Mouse (Mus musculus) embryonic facial prominence, embryonic 10.5 days (tissue): Measurements from ENCODE around the gene Bola1. TPM values are rescaled to one million over a fixed set of nuclear protein-coding genes. Genes with fewer than 3 reads are reported as not detected.

Experiments used
- DNase-seq: peaks from one replicate; pipeline ENCODE4 v3.0.0-alpha.2; 2017; ENCODE audit warnings: low spot score
- H3K27ac ChIP-seq: fragments of 300-500 bp; sonication (generic); replicated peaks from 2 replicates; pipeline ENCODE4 v1.5.1; 2016; ENCODE audit warnings: mild to moderate bottlenecking
- H3K27me3 ChIP-seq: fragments of 300-500 bp; sonication (generic); replicated peaks from 2 replicates; pipeline ENCODE4 v1.6.1; 2016; ENCODE audit warnings: low read depth, mild to moderate bottlenecking; ENCODE audit not compliant: poor library complexity, severe bottlenecking
- H3K36me3 ChIP-seq: fragments of 300-500 bp; sonication (generic); replicated peaks from 2 replicates; pipeline ENCODE4 v1.6.1; 2016; ENCODE audit warnings: mild to moderate bottlenecking, moderate library complexity
- H3K4me1 ChIP-seq: fragments of 300-500 bp; sonication (generic); 2 replicates; pipeline ENCODE4 v1.6.1; 2016
- H3K4me3 ChIP-seq: fragments of 300-500 bp; sonication (generic); 2 replicates; pipeline ENCODE4 v1.5.1; 2016; ENCODE audit warnings: mild to moderate bottlenecking, moderate library complexity
- H3K9me3 ChIP-seq: fragments of 300-500 bp; sonication (generic); 2 replicates; pipeline ENCODE4 v1.6.1; 2016; ENCODE audit warnings: mild to moderate bottlenecking
- WGBS: fragments of 180-500 bp; shearing (Covaris S2); methylation state at CpG from one replicate; pipeline ENCODE4 v1.1.7; 2016; 5-methylcytosine and 5-hydroxymethylcytosine counted together
- microRNA-seq: library from miRNA; unstranded; fragments of <30 nt; microRNA quantifications from one replicate; pipeline ENCODE4, GENCODE M21; 2017
- polyA plus RNA-seq: library from polyadenylated mRNA; unstranded; fragments of >200 nt; fragmentation: Nextera tagmentation; extraction: Ambion mirVana; gene quantifications from 2 replicates; pipeline ENCODE4 v1.2.1, GENCODE M21; 2016

Gene Bola1
- polyA plus RNA-seq, 1 experiment from 2014 or later: 76.4 TPM

- Histone ChIP-seq H3K9me3 (no peaks in the 10 kb centered on the region), H3K36me3 (no peaks in the 10 kb centered on the region; the same call in 1 of the 2 replicates), H3K4me1 (peaks cover 32% of the 10 kb centered on the region), H3K27me3 (peaks cover 5% of the 10 kb centered on the region; the same call in 1 of the 2 replicates), H3K27ac (peak within 1 kb of the TSS; percentile 83), H3K4me3 (peak within 1 kb of the TSS; percentile 64)
- 11% methylated on average over 16 of the region's 16 CpGs for WGBS
- peak; percentile 24 for DNase-seq
Observed at GRCm38 (mm10) chr3:96161869-96162840, 57.4 kb downstream of the Bola1 start, which contains the start of gene Mtmr11. Mtmr11 (plus strand) TSS chr3:96162004.

GRCm38 (mm10) chr3:96160803-96161516 is 58.5 kb downstream of the Bola1 start:
- peaks cover 32% of the 10 kb centered on the region for H3K4me1 ChIP-seq
- peak; percentile 65 for DNase-seq
- H3K9me3 ChIP-seq: no peaks in the 10 kb centered on the region
- peaks cover 5% of the 10 kb centered on the region; the same call in 1 of the 2 replicates for H3K27me3 ChIP-seq
- WGBS: 3% methylated on average over 12 of the region's 12 CpGs
- peaks cover 2% of the 10 kb centered on the region for H3K36me3 ChIP-seq
- H3K4me3 ChIP-seq: peak overlapping the region; percentile 64
- H3K27ac ChIP-seq: peak overlapping the region; percentile 83

DNA sequence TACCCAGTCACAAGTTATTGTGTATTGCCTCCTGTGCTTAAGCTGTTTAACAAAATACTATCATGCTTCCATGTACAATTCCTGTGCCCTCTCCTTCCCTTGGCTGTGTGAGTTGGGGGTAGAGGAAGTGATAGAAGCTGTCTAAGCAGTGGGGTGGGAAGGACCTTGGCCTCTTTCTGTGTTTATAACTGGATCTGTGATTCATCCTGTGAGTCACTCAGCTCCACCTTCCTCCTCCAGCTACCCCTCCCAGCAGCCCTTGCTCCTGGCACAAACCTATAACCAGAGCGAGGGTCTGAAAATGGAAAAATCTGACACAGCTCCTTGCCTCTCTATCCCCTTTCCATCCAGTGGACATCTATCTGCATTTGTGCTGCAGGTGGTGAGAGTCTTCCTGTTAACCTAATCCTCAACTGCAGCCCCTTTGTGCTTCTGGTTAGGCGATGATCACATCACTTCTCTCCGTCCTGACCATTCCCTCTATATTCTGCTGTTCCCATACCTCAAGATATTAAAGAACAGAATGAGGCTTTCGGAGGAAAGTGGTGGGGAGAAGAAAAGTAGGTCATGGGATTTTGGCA is 59.2 kb downstream of the Bola1 start:
- Histone ChIP-seq H3K27ac (peak overlapping the region; percentile 83), H3K27me3 (peaks cover 5% of the 10 kb centered on the region; the same call in 1 of the 2 replicates), H3K4me3 (peak overlapping the region; percentile 64), H3K9me3 (no peaks in the 10 kb centered on the region), H3K4me1 (peaks cover 32% of the 10 kb centered on the region), H3K36me3 (peaks cover 8% of the 10 kb centered on the region)
- DNase-seq: no peak
- WGBS: 59% methylated on average over 4 of the region's 4 CpGs

DNA sequence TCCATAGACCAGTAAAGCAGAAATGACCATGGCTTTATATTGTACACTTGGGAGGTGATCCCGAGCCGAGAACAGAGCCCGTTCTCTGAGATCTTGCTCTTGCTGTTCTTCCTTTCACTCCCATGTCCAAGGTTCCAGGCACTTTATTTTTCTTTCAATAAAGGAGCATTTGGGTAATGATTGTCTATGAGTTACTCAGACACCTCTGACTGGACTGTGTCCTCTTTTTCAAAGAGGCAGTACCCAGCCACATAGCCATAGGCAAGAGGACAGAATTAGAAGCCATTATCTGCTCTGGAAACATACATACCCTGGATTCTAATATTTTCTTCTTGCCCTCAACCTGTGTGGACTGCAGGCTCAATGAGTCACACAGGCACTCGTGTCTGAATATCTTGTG is 59.7 kb downstream of the Bola1 start:
- no peaks in the 10 kb centered on the region for H3K9me3 ChIP-seq
- peaks cover 13% of the 10 kb centered on the region for H3K36me3 ChIP-seq
- peaks cover 32% of the 10 kb centered on the region for H3K4me1 ChIP-seq
- DNase-seq: no peak
- no peak overlapping the region for H3K27ac ChIP-seq
- no peak overlapping the region for H3K4me3 ChIP-seq
- peaks cover 5% of the 10 kb centered on the region; the same call in 1 of the 2 replicates for H3K27me3 ChIP-seq
- 84% methylated on average over 4 of the region's 4 CpGs for WGBS

- Histone ChIP-seq H3K27ac (no peak overlapping the region), H3K4me3 (no peak overlapping the region), H3K4me1 (peaks cover 8% of the 10 kb centered on the region), H3K27me3 (no peaks in the 10 kb centered on the region), H3K9me3 (no peaks in the 10 kb centered on the region), H3K36me3 (peaks cover 56% of the 10 kb centered on the region)
- WGBS: 83% methylated on average over 8 of the region's 8 CpGs
- DNase-seq: no peak
Observed at GRCm38 (mm10) chr3:96155501-96155900, 64.0 kb downstream of the Bola1 start.

GRCm38 (mm10) chr3:96152611-96153010 is 66.9 kb downstream of the Bola1 start:
- peaks cover 59% of the 10 kb centered on the region for H3K36me3 ChIP-seq
- no peak for DNase-seq
- no peaks in the 10 kb centered on the region for H3K4me1 ChIP-seq
- WGBS: 95% methylated on average over 5 of the region's 5 CpGs
- no peaks in the 10 kb centered on the region for H3K9me3 ChIP-seq
- no peak overlapping the region for H3K4me3 ChIP-seq
- no peak overlapping the region for H3K27ac ChIP-seq
- H3K27me3 ChIP-seq: no peaks in the 10 kb centered on the region

GRCm38 (mm10) chr3:96151836-96152235 is 67.7 kb downstream of the Bola1 start:
- 89% methylated on average over 7 of the region's 7 CpGs for WGBS
- Histone ChIP-seq H3K4me1 (no peaks in the 10 kb centered on the region), H3K27me3 (no peaks in the 10 kb centered on the region), H3K36me3 (peaks cover 62% of the 10 kb centered on the region), H3K4me3 (no peak overlapping the region), H3K27ac (no peak overlapping the region), H3K9me3 (no peaks in the 10 kb centered on the region)
- DNase-seq: no peak

GRCm38 (mm10) chr3:96147950-96148349 is 71.6 kb downstream of the Bola1 start:
- Histone ChIP-seq H3K9me3 (no peaks in the 10 kb centered on the region), H3K36me3 (peaks cover 61% of the 10 kb centered on the region), H3K4me1 (no peaks in the 10 kb centered on the region), H3K27ac (no peak overlapping the region), H3K27me3 (no peaks in the 10 kb centered on the region), H3K4me3 (no peak overlapping the region)
- WGBS: 29% methylated on average over 5 of the region's 5 CpGs
- DNase-seq: no peak

Small RNAs within 50 kb of the gene (microRNA-seq; reads per million reads assigned to microRNA genes)
- 1.2 reads per million for gene Gm44492
- not detected for gene Gm47311
- gene Gm47313: not detected

Other genes with a start within 250 kb of the Bola1 start
- gene Plekho1, start 223.7 kb downstream of the Bola1 start, polyA plus RNA-seq: 73.2 and 78.5 TPM in 2 replicates
- 22.4 and 26.5 TPM in 2 replicates for gene Vps45, start 161.2 kb downstream of the Bola1 start, polyA plus RNA-seq
- 20.8 and 21.7 TPM in 2 replicates for gene Otud7b, start 115.2 kb downstream of the Bola1 start, polyA plus RNA-seq
- 8.0 and 12.5 TPM in 2 replicates for gene Mtmr11, start 57.7 kb downstream of the Bola1 start, polyA plus RNA-seq
- 299 and 302 TPM in 2 replicates for gene Sf3b4, start 47.4 kb downstream of the Bola1 start, polyA plus RNA-seq
- gene Sv2a, start 38.6 kb downstream of the Bola1 start, polyA plus RNA-seq: 3.0 and 3.9 TPM in 2 replicates
- gene Hist2h2ab, start 156 bp upstream of the Bola1 start, polyA plus RNA-seq: 0.92 and 1.4 TPM in 2 replicates
- gene Hist2h2ac, start 1.2 kb upstream of the Bola1 start, polyA plus RNA-seq: 11.7 and 12.5 TPM in 2 replicates
- 6.4 and 7.8 TPM in 2 replicates for gene Hist2h2be, start 1.4 kb upstream of the Bola1 start, polyA plus RNA-seq
- gene Hist2h3c2, start 19.4 kb upstream of the Bola1 start, polyA plus RNA-seq: 4.9 and 6.6 TPM in 2 replicates
- gene Hist2h2aa2, start 20.6 kb upstream of the Bola1 start, polyA plus RNA-seq: 26.6 and 32.1 TPM in 2 replicates
- gene Hist2h2aa1, start 25.8 kb upstream of the Bola1 start, polyA plus RNA-seq: 4.8 and 8.6 TPM in 2 replicates
- 0.52 and 0.81 TPM in 2 replicates for gene Hist2h3c1, start 27.0 kb upstream of the Bola1 start, polyA plus RNA-seq
- 12.8 TPM in 2 replicates for gene Hist2h4, start 43.6 kb upstream of the Bola1 start, polyA plus RNA-seq
- gene Hist2h3b, start 48.9 kb upstream of the Bola1 start, polyA plus RNA-seq: 44.4 and 48.2 TPM in 2 replicates
- gene Hist2h2bb, start 50.0 kb upstream of the Bola1 start, polyA plus RNA-seq: 5.8 and 11.3 TPM in 2 replicates
- 1.0 and 1.3 TPM in 2 replicates for gene Fcgr1, start 74.3 kb upstream of the Bola1 start, polyA plus RNA-seq
- gene BC107364, start 232.6 kb upstream of the Bola1 start, polyA plus RNA-seq: not detected in 2 replicates